Mouse (Mus musculus) cerebellum, adult 11 months (tissue): ENCODE data around the gene Prss57.
A peak's percentile ranks its signal among the peaks of the same experiment; 100 is the strongest.

Experiments used
- DNase-seq: peaks from one replicate; pipeline ENCODE4 v3.0.0; 2022

Gene Prss57

GRCm38 (mm10) chr10:79748496-79748895, 42.3 kb downstream of the Prss57 start:
- DNase-seq = no peak

GRCm38 (mm10) chr10:79746774-79747151, 44.0 kb downstream of the Prss57 start:
- no peak for DNase-seq

- peak; percentile 95 for DNase-seq
Observed at GRCm38 (mm10) chr10:79745898-79746773, 44.6 kb downstream of the Prss57 start, which contains the start of gene Polrmt. Polrmt (minus strand) TSS chr10:79746581.

- DNase-seq = no peak
Observed at GRCm38 (mm10) chr10:79745411-79745810, 45.4 kb downstream of the Prss57 start.

DNA sequence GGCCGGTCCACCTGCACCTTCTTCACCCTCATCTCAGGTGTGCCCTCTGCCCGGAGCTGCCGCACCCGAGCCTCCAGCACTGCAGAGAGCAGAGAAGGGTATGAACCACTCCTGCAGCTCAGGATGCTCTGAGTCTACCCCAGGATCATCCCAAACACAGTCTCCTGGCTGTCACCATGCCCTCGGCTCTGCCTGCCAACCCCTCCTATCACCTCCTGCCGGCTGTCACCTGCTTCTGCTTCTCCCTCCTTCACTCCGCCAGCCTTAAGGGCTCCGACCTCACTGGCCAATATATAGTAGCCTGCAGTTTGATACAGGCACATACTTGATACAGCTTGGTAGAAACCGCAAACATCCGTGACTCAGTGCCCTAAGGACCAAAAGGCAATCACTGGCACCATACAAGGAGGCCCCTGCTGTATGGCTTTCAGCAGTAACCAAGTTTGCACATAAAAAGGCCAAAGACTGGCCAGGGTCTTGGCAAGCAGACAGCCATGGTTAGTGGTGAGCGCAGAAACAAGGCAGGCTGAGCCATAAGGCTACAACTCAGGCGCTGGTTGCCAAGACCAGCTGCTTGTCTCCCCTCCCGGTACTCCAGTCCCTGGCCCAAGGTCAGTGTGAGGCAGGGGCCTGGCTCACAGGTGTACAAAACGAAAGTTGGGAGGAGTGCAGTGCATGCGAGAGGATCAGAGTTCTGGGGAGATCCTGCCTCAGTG, 47.0 kb downstream of the Prss57 start:
- peak; percentile 58 for DNase-seq

DNA sequence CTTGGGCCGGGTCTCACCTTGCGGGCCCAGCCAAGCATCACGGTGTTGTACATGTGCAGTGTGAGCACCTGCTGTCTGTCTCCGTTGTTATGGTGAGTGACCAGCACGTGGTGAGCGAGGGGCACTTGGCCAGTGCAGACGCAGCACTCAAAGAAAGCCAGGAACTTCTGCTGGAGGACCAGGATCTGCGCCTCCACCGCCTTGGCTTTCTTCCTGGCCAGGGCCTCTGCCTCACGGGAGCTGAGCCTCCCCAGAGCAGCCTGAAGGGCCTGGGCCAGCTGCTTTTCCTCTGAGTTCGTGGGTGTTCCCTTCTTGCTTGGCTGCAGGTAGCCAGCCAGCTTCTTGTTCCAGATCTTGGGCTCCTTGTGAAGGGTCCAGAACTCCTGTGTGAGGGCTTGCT, 47.6 kb downstream of the Prss57 start:
- DNase-seq = no peak

GRCm38 (mm10) chr10:79740863-79741262, 49.9 kb downstream of the Prss57 start:
- DNase-seq = no peak

GRCm38 (mm10) chr10:79739234-79739633, 51.5 kb downstream of the Prss57 start:
- DNase-seq = no peak

GRCm38 (mm10) chr10:79738259-79738658, 52.5 kb downstream of the Prss57 start:
- DNase-seq = no peak

DNA sequence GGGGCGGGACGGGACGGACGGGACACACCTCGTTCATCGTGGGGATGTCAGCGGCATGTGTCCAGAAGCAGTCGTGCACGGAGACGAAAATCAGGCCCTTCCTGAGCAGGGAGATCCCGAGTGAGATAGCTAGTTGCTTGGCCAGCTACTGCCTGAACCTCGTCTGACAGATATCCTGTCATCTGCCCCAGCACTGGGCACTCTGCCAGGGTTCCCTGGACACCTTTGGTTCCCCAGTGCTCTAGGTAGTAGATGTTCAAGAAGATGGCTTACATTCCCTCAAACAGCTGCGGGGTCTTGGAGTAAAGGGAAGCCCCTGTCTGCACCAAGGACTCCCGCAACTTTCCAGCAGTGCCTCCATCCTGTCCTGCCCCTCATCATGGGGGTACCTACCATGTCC, 54.1 kb downstream of the Prss57 start:
- no peak for DNase-seq

DNA sequence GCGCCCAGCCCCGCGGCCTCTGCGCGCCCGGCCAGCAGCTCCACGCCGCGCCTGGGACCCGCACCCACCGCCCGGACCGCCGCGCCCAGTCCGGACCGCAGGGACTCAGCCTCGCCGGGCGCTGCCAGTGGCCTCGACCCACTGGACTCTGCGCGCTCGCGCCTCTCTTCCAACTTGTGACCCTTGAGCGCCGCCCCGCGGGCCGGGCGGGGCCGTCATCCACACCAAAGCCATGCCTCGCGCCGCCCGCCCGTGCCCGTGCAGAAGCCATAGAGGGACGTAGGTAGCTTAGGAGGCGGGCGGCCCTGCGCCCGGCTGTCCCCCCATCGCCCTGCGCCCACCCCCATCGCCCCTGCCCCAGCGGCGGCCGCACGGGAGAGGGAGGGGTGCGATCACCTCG, 55.4 kb downstream of the Prss57 start:
- no peak for DNase-seq

DNA sequence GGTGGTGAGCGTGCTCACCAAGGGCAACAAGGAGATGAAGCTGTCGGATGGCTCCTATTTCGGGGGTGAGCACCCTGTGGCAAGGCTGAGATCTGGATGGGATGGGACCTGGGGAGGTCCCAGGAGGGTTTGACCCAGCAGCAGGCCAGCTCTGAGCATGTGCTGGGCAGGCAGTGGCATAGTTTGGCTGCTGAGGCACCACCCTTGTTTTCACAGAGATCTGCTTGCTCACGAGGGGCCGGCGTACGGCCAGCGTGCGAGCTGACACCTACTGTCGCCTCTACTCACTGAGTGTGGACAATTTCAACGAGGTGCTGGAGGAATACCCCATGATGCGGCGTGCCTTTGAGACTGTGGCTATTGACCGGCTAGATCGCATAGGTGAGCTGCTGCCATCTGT, 56.9 kb downstream of the Prss57 start:
- DNase-seq = no peak

- DNase-seq = no peak
Observed at GRCm38 (mm10) chr10:79732500-79732899, 58.3 kb downstream of the Prss57 start.
